Mouse (Mus musculus): Measurements from ENCODE around the gene Pgls. TPM values are rescaled to one million over a fixed set of nuclear protein-coding genes. Genes with fewer than 3 reads are reported as not detected.

Pgls gene
- 197 and 202 TPM in 2 replicates for polyA plus RNA-seq (2016; fragmentation: Nextera tagmentation; extraction: Ambion mirVana)

- Histone ChIP-seq H3K27me3 (no peaks in the 10 kb centered on the region), H3K9me3 (replicated peaks) (no peaks in the 10 kb centered on the region), H3K4me2 (replicated peaks) (peak within 1 kb of the TSS; percentile 94), H3K36me3 (0 out of 2 replicates have a peak, but pooled peaks cover 6% of the 10 kb centered on the region), H3K27ac (peak within 1 kb of the TSS; percentile 99), H3K4me3 (peak within 1 kb of the TSS; percentile 86), H3K4me1 (peaks cover 19% of the 10 kb centered on the region), H3K9ac (peak within 1 kb of the TSS; percentile 93)
- WGBS = under 1% methylated on average over 69 of the region's 71 CpGs
- ATAC-seq (ENCODE audit: low FRiP score) = peak; percentile 88
Observed at GRCm38 (mm10) chr8:71591471-71592373, at the start of gene Pgls. Gene Pgls (plus strand): TSS chr8:71592176.

GRCm38 (mm10) chr8:71542632-71543343, 49.2 kb upstream of the Pgls start, which contains the start of gene Mvb12a:
Gene Mvb12a (plus strand): TSS chr8:71542922.
- peaks cover 16% of the 10 kb centered on the region for H3K27me3 ChIP-seq
- H3K27ac ChIP-seq = no peak within 1 kb of the TSS
- H3K4me2 ChIP-seq (replicated peaks) = peak within 1 kb of the TSS; percentile 90
- H3K9me3 ChIP-seq (replicated peaks) = no peaks in the 10 kb centered on the region
- ATAC-seq (ENCODE audit: low FRiP score) = peak; percentile 95
- peaks cover 8% of the 10 kb centered on the region for H3K4me1 ChIP-seq
- H3K9ac ChIP-seq = peak within 1 kb of the TSS; percentile 87
- WGBS = under 1% methylated on average over 44 of the region's 55 CpGs
- peaks cover 26% of the 10 kb centered on the region for H3K36me3 ChIP-seq
- peak within 1 kb of the TSS; percentile 85 for H3K4me3 ChIP-seq

DNA sequence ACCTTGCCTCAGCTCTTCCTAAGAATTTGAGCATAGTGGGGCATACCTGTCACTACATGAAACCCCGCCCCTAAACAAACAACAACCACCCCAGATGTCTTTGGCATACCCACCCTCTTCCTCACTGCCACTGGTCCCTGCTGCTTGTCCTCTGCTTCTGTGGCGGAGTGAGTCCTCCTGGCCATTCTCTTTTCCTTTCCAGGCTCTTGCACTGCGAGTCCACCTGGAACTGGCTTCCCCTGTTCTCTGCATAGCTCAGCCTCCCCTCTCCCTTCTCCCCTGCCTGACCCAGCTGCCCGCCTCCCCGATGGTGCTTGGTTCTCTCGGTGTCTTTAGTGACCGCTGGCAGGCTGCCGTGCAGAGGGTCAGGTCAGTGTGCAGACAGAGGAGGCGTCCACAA, 48.2 kb upstream of the Pgls start:
- Histone ChIP-seq H3K27ac (no peak overlapping the region), H3K4me1 (peaks cover 8% of the 10 kb centered on the region), H3K9ac (peak overlapping the region; percentile 87; the same call in 1 of the 2 replicates), H3K36me3 (peaks cover 35% of the 10 kb centered on the region), H3K4me2 (replicated peaks) (peak overlapping the region; percentile 90), H3K27me3 (peaks cover 7% of the 10 kb centered on the region), H3K4me3 (peak overlapping the region; percentile 85), H3K9me3 (replicated peaks) (no peaks in the 10 kb centered on the region)
- ATAC-seq (ENCODE audit: low FRiP score) = no peak
- 88% methylated on average over 9 of the region's 9 CpGs for WGBS

DNA sequence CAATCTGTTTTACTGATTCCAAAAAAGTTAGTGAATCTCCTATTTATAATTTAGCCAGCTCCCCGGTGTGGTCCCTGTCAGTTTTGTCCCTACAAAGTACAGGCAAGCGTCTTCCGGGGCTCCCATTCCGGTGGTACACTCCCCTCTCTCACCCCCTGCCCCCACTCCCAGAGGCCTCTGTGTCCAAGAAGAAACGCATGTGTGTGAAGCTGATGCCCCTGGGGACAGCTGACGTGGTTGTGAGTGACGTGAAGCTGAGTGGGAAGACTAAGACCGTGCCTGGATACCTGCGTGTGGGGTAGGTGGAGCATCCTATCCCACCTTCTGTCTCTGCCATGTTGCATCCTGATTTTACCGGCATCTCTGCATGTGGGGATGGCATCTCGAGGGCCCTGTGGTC, 46.9 kb upstream of the Pgls start:
- Histone ChIP-seq H3K36me3 (peaks cover 35% of the 10 kb centered on the region), H3K27me3 (peaks cover under 1% of the 10 kb centered on the region; the same call in 1 of the 2 replicates), H3K27ac (no peak overlapping the region), H3K4me1 (peaks cover 8% of the 10 kb centered on the region), H3K9me3 (replicated peaks) (no peaks in the 10 kb centered on the region), H3K9ac (no peak overlapping the region), H3K4me3 (no peak overlapping the region), H3K4me2 (replicated peaks) (no peak overlapping the region)
- WGBS = 92% methylated on average over 11 of the region's 11 CpGs
- ATAC-seq (ENCODE audit: low FRiP score) = no peak

DNA sequence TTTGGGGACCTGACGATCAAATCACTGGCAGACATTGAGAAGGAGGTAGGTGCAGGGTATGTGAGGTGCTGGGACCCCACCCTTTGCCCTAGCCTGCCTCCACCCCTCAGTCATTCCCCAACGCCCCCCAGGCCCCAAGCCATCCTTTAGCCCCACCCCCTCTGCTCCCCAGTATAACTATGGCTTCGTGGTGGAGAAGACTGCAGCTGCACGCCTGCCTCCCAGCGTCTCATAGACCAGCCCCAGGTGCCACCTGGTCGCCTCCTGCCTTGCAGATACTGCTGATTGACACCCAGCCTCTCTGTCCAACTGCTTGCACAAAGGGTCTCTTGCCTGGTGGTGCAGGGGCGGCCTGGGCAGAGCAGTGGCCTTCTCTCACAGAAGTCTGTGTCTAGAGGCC, 44.4 kb upstream of the Pgls start:
- no peak overlapping the region for H3K9ac ChIP-seq
- WGBS = 87% methylated on average over 7 of the region's 7 CpGs
- no peak overlapping the region for H3K4me2 ChIP-seq (replicated peaks)
- ATAC-seq (ENCODE audit: low FRiP score) = no peak
- H3K4me1 ChIP-seq = peaks cover 8% of the 10 kb centered on the region
- no peaks in the 10 kb centered on the region for H3K9me3 ChIP-seq (replicated peaks)
- H3K27me3 ChIP-seq = no peaks in the 10 kb centered on the region
- H3K36me3 ChIP-seq = peaks cover 35% of the 10 kb centered on the region
- no peak overlapping the region for H3K4me3 ChIP-seq
- H3K27ac ChIP-seq = no peak overlapping the region

- Histone ChIP-seq H3K4me3 (no peak overlapping the region), H3K36me3 (peaks cover 28% of the 10 kb centered on the region)
- 74% methylated on average over 7 of the region's 7 CpGs for WGBS
Observed at GRCm38 (mm10) chr8:71550754-71551153, 41.2 kb upstream of the Pgls start.

GRCm38 (mm10) chr8:71552770-71553169, 39.2 kb upstream of the Pgls start:
- H3K4me2 ChIP-seq (replicated peaks) = no peak overlapping the region
- ATAC-seq (ENCODE audit: low FRiP score) = no peak
- H3K4me3 ChIP-seq = no peak overlapping the region
- H3K4me1 ChIP-seq = no peaks in the 10 kb centered on the region
- peaks cover 33% of the 10 kb centered on the region for H3K27me3 ChIP-seq
- no peaks in the 10 kb centered on the region for H3K9me3 ChIP-seq (replicated peaks)
- peaks cover 9% of the 10 kb centered on the region for H3K36me3 ChIP-seq
- H3K9ac ChIP-seq = no peak overlapping the region
- no peak overlapping the region for H3K27ac ChIP-seq
- WGBS = 63% methylated on average over 6 of the region's 6 CpGs

More at GRCm38 (mm10) chr8:71550754-71551153, 41.2 kb upstream of the Pgls start:
- Histone ChIP-seq H3K27me3 (peaks cover 12% of the 10 kb centered on the region), H3K9ac (no peak overlapping the region), H3K4me2 (replicated peaks) (no peak overlapping the region), H3K27ac (no peak overlapping the region), H3K9me3 (replicated peaks) (no peaks in the 10 kb centered on the region), H3K4me1 (no peaks in the 10 kb centered on the region)
- no peak for ATAC-seq (ENCODE audit: low FRiP score)

GRCm38 (mm10) chr8:71554001-71554400, 38.0 kb upstream of the Pgls start:
- no peak overlapping the region for H3K4me2 ChIP-seq (replicated peaks)
- H3K4me3 ChIP-seq = no peak overlapping the region
- no peaks in the 10 kb centered on the region for H3K9me3 ChIP-seq (replicated peaks)
- ATAC-seq (ENCODE audit: low FRiP score) = no peak
- WGBS = 66% methylated on average over 6 of the region's 6 CpGs
- no peak overlapping the region for H3K9ac ChIP-seq
- H3K36me3 ChIP-seq = no peaks in the 10 kb centered on the region
- H3K27ac ChIP-seq = no peak overlapping the region
- 0 out of 2 replicates have a peak, but pooled peaks cover 3% of the 10 kb centered on the region for H3K4me1 ChIP-seq
- peaks cover 45% of the 10 kb centered on the region for H3K27me3 ChIP-seq

- peaks cover 51% of the 10 kb centered on the region for H3K27me3 ChIP-seq
- H3K4me2 ChIP-seq (replicated peaks) = no peak overlapping the region
- no peak overlapping the region for H3K9ac ChIP-seq
- no peak for ATAC-seq (ENCODE audit: low FRiP score)
- 100% methylated on average over 2 of the region's 2 CpGs for WGBS
- H3K4me1 ChIP-seq = 0 out of 2 replicates have a peak, but pooled peaks cover 5% of the 10 kb centered on the region
- H3K4me3 ChIP-seq = no peak overlapping the region
- H3K9me3 ChIP-seq (replicated peaks) = no peaks in the 10 kb centered on the region
- H3K27ac ChIP-seq = no peak overlapping the region
- no peaks in the 10 kb centered on the region for H3K36me3 ChIP-seq
Observed at GRCm38 (mm10) chr8:71554644-71555043, 37.3 kb upstream of the Pgls start.

DNA sequence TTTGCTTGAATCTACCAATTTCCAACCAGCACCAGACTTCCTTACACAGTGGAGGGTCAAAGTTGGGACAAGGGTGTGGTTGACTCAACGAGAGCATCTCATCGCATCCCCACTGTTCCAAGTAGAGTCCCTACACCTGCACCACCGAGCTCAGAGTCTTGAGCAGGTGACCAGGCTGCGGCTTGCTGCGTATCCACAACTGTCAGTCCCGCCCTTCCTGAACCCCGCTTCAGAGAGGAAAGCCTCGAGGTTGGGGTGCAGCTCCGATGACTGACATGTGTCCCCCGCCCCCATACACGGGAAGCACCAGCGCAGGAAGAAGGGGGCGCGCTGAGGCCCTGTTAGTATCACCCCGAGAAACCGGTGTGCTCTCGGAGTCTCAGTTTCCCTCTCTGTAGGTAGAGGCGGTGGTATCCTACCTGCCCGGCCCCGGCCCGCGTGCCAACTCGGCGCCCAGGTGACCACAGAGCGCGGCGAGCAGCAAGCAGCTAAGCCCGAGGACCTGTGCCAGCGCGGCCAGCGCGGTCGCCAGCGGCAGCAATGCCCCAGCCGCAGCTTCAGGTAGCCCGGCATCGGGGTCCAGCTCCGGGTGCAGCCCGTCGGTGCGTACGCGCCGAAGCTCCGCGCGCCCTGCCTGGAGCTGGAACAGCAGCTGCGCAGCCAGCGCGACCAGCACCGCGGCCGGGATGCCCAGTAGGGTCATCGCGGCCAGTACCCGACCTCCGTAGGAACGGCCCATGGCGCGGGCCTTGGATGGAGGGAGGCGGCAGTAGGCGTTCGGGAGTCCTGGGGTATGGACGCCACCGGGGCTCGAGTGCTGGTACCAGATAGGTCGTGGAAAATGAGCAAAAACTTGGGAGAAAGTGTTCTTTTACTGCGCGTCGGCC, 33.7 kb upstream of the Pgls start, which contains the start of gene Tmem221:
Gene Tmem221 (minus strand): TSS at position 801 of the 887 bp plus-strand sequence.
- Histone ChIP-seq H3K9ac (no peak within 1 kb of the TSS), H3K36me3 (no peaks in the 10 kb centered on the region), H3K4me1 (peaks cover 13% of the 10 kb centered on the region; the same call in 1 of the 2 replicates), H3K9me3 (replicated peaks) (no peaks in the 10 kb centered on the region), H3K27me3 (peaks cover 88% of the 10 kb centered on the region), H3K4me3 (peak within 1 kb of the TSS; percentile 10), H3K4me2 (replicated peaks) (peak within 1 kb of the TSS; percentile 35), H3K27ac (no peak within 1 kb of the TSS)
- WGBS = 3% methylated on average over 70 of the region's 70 CpGs
- ATAC-seq (ENCODE audit: low FRiP score) = no peak

GRCm38 (mm10) chr8:71558958-71559690, 32.9 kb upstream of the Pgls start:
- WGBS = 2% methylated on average over 24 of the region's 24 CpGs
- Histone ChIP-seq H3K36me3 (no peaks in the 10 kb centered on the region), H3K4me1 (peaks cover 13% of the 10 kb centered on the region; the same call in 1 of the 2 replicates), H3K4me3 (peak overlapping the region; percentile 10), H3K4me2 (replicated peaks) (peak overlapping the region; percentile 35), H3K27me3 (peaks cover 91% of the 10 kb centered on the region), H3K27ac (no peak overlapping the region), H3K9me3 (replicated peaks) (no peaks in the 10 kb centered on the region), H3K9ac (no peak overlapping the region)
- no peak for ATAC-seq (ENCODE audit: low FRiP score)
